Mouse (Mus musculus) embryonic fibroblast, embryonic 13.5 days (primary cell): ENCODE data around the gene Erbb4.

Experiments
- CTCF ChIP-seq: IDR thresholded peaks from 2 replicates; pipeline ENCODE4 v1.5.1; 2011; ENCODE audit warnings: mild to moderate bottlenecking, control low read depth, low read length, moderate library complexity, borderline replicate concordance; ENCODE audit not compliant: insufficient read depth
- POLR2A ChIP-seq: IDR thresholded peaks from 2 replicates; pipeline ENCODE4 v1.6.1; 2011; ENCODE audit warnings: low read depth, mild to moderate bottlenecking, control low read depth, low read length, moderate library complexity

- TF ChIP-seq CTCF: no peak
- no peak for TF ChIP-seq POLR2A
Measured at GRCm38 (mm10) chr1:68787409-68788015, 320.3 kb downstream of the Erbb4 start.
